In the genomic region with DNA sequence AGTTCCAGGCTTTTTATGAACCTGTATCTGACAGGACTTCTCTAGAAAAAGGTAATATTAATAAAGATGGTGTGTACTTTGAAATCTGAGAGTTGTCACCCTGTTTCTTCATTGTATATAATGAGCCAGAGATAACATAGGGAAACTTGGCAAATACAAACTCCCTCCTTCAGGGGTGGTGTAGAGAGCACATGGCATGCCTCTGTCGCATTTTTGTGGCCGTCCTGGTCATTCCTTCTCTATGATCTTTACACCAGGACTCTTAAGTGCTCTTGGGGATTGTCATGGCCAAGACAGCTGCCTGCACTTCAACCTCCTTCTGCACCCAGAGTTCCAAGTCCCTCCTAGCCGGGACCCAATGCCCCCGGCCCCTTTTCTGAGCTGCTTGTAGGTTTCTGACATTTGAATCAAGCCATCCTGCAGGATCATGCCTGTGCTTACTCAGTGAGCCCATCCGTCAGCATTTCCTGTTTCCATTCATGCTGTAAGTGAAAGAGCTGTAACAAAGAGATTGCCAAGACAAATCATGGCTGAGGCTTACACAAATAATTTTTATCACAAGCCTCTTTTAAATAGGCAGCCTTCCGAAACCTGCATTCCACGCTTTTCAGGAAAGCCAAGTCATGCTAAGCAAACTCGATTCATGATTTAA, we compare ENCODE assay signal across 9 mouse cellular contexts.
DNase-seq lines count a peak whose midpoint lies in the region; ATAC-seq lines count a peak whose summit lies in the region.
"Had no signal": no experiment of that assay in that cellular context is flagged by ENCODE, and none has a peak within 500 bp of the region (broad histone marks: within the 10 kb centered on the region; RNA-seq: fewer than 3 reads in every experiment).

No protein-coding gene starts in this region.

- no peaks in the 10 kb centered on the region for H3K9me3 ChIP-seq in heart, embryonic 14.5 days (ENCODE audit: control insufficient read depth, low read length)
- no peaks in the 10 kb centered on the region for H3K9me3 ChIP-seq in limb, embryonic 12.5 days
- H3K9me3 ChIP-seq: neural tube, embryonic 12.5 days had no signal

- H3K27ac ChIP-seq in heart, embryonic 14.5 days (replicated peaks in 1 of 2; ENCODE audit: control insufficient read depth in 1 of 2, insufficient read depth in 1 of 2, low read depth in 2 of 2, low read length in 2 of 2): peak overlapping the region; percentile 88 to 89
- 0 out of 2 replicates have a peak overlapping the region, but pooled peaks have one; percentile 17 for H3K27ac ChIP-seq in limb, embryonic 12.5 days
- H3K27ac ChIP-seq: neural tube, embryonic 12.5 days had no signal

- no peak overlapping the region for H3K4me3 ChIP-seq in heart, embryonic 14.5 days (ENCODE audit: control insufficient read depth in 1 of 2, insufficient read depth in 1 of 2, low read depth in 1 of 2, low read length in 2 of 2)
- no peak overlapping the region for H3K4me3 ChIP-seq in limb, embryonic 12.5 days (replicated peaks)
- H3K4me3 ChIP-seq: neural tube, embryonic 12.5 days had no signal

- peak overlapping the region; percentile 47 for H3K4me2 ChIP-seq in heart, embryonic 14.5 days (ENCODE audit: low read length)
- no peak overlapping the region for H3K4me2 ChIP-seq in limb, embryonic 12.5 days
- H3K4me2 ChIP-seq: neural tube, embryonic 12.5 days had no signal

- WGBS in heart, embryonic 14.5 days: 37% methylated on average over 8 of the region's 8 CpGs
- WGBS in limb, embryonic 12.5 days: 80% methylated on average over 8 of the region's 8 CpGs

- no peaks in the 10 kb centered on the region for H3K36me3 ChIP-seq in heart, embryonic 14.5 days (ENCODE audit: control insufficient read depth, insufficient read depth, low read length)
- no peaks in the 10 kb centered on the region for H3K36me3 ChIP-seq in limb, embryonic 12.5 days
- H3K36me3 ChIP-seq: neural tube, embryonic 12.5 days had no signal

- H3K9ac ChIP-seq in heart, embryonic 14.5 days (ENCODE audit: low read length): peak overlapping the region; percentile 50; the same call in 1 of the 2 replicates
- no peak overlapping the region for H3K9ac ChIP-seq in limb, embryonic 12.5 days (replicated peaks)
- H3K9ac ChIP-seq: neural tube, embryonic 12.5 days had no signal

- no peaks in the 10 kb centered on the region for H3K27me3 ChIP-seq in heart, embryonic 14.5 days (ENCODE audit: control insufficient read depth, insufficient read depth, low read length)
- H3K27me3 ChIP-seq in limb, embryonic 12.5 days: no peaks in the 10 kb centered on the region
- H3K27me3 ChIP-seq: neural tube, embryonic 12.5 days had no signal

- peak; percentile 8 for DNase-seq in urinary bladder, postnatal 14 days (ENCODE audit: low spot score)
- DNase-seq in urinary bladder, postnatal 36 days (ENCODE audit: low spot score in 2 of 2): no peak
- no peak for DNase-seq in embryo, embryonic 9.5 days (ENCODE audit: extremely low spot score)
- no peak for DNase-seq in layer of hippocampus, postnatal 36 days
- DNase-seq in spleen, postnatal 14 days (ENCODE audit: low spot score in 2 of 2): no peak
- DNase-seq in embryo, embryonic 10 days (ENCODE audit: low spot score): no peak

- ATAC-seq in heart, embryonic 14.5 days (ENCODE audit: insufficient number of reproducible peaks, insufficient read depth, low FRiP score, low read depth): peak; percentile 66
- no peak for ATAC-seq in limb, embryonic 12.5 days (ENCODE audit: insufficient number of reproducible peaks, insufficient read depth, low FRiP score, low TSS enrichment, low read depth)

- peaks cover 17 to 20% of the 10 kb centered on the region in 2 experiments for H3K4me1 ChIP-seq in heart, embryonic 14.5 days (ENCODE audit: control insufficient read depth in 2 of 2, insufficient read depth in 2 of 2, low read length in 2 of 2)
- no peaks in the 10 kb centered on the region for H3K4me1 ChIP-seq in limb, embryonic 12.5 days (replicated peaks)
